Mouse (Mus musculus) left cerebral cortex, adult 8-10 months (tissue): Measurements from ENCODE around the gene Rnf215. TPM values are rescaled to one million over a fixed set of nuclear protein-coding genes. Genes with fewer than 3 reads are reported as not detected.
"Not testable (repeated sequence)": the region's sequence is repeated elsewhere in the genome, so short reads cannot be mapped to it uniquely, and the experiment has no call there.

Experiments
- DNase-seq, 2 experiments: peaks; one replicate each; pipeline ENCODE4 v3.0.0; 2022; ENCODE audit warnings: low spot score in 2 of 2
- total RNA-seq, 4 experiments: library from RNA; stranded (reverse); gene quantifications; 2 replicates each; pipeline ENCODE4 v1.2.4; 2022

The Rnf215 gene
- total RNA-seq, 4 experiments from 2014 or later = 24.8 to 35.0 (median 31.1) TPM

GRCm38 (mm10) chr11:4146381-4146780 is 11.4 kb downstream of the Rnf215 start:
- DNase-seq = no peak

- DNase-seq = no peak
Measured at GRCm38 (mm10) chr11:4147098-4147497, 12.1 kb downstream of the Rnf215 start.

DNA sequence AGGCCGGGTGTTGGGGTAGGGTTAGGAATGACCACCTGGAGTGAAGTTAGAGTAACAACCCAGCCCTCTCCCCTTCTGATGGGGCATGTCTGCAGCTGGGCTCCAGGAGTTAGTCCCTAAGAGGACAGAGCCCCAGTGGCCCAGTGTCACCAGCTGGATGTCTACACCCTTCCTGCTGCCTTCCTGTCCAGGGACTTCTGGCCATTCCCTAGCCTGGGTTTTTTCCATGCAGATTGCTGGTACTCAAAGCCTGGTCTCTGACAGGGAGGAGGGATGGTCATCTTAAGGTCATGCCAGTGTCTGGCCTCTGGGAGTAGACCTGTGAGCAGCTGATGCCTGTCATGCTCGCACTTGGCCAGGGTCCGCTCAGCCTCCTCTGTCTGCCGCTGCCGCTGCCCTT is 13.1 kb downstream of the Rnf215 start:
- DNase-seq = no peak

DNA sequence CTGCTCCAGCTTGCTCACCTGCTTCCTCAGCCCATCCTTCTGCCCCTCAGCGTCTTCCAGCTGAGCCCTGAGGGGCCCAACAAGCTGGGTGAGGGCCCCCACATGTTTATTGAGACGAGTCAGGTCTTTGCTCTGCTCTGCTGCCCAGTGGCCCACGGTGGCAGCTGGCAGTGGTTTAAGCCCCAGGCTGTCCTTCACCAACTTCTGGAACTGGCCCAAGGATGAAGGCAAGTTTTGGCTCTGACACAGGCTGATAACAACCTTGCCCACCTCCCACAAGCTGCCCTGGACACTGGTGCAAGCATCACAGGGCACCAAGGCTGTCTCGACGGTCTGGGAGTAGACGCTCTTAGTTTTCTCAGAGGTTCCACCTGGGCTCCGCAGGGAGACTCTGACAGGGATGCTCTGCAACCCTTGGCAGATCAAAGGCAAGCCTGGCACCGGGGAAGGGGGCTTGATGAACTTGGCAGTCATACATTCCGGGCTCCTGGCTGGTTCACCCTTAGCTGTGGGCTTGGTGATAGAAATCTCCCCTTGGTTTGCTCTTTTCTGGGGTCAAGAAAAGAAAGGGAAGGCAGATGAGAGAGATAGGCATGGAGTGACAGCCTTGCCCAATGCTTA is 13.6 kb downstream of the Rnf215 start:
- no peak for DNase-seq

- DNase-seq = no peak
Measured at GRCm38 (mm10) chr11:4149886-4150285, 14.9 kb downstream of the Rnf215 start.

GRCm38 (mm10) chr11:4153694-4154093 is 18.7 kb downstream of the Rnf215 start:
- no peak for DNase-seq

GRCm38 (mm10) chr11:4155641-4156040 is 20.6 kb downstream of the Rnf215 start:
- no peak for DNase-seq

GRCm38 (mm10) chr11:4158676-4159075 is 23.7 kb downstream of the Rnf215 start:
- DNase-seq = no peak

DNA sequence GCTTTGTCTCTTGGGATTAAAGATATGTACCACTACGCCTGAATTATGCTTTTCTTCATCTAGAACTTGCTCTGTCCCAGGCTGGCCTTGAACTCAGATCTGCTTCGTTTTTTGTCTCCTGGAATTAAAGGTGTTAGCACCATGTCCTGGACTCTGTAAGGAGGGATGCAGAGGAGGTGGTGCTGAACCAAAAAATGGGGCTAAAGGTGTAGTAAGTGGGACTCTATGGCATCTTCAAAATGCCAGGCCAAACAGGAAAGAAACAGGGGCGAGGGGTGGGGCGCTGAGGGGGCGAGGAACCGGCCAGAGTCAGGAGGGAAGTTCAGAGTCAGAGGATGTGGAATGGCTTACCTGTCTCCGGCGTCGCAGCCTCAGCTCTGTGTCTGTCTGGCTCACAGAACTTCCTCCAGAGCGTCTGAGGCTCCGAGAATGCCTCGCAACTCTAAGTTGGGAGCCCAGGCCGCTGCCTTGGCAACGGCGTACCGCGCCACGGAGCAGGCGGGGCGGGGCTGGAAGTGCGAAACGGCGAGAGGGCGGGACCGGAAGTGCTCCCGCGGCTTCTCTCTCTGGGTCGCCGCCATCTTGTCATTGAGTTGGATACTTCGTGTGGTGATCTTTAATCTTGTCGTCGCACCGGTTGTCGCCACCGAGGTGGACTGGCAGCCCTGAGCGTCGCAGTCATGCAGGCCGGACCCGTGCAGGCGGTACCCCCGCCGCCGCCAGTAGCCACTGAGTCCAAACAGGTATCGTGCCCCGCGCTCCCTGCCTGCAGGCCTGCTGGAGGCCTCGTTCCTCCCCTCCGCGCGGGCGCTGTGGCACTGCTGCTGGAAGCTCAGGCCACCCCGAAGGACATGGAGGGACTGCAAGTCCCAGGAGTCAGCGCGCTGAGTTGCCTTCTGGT is 25.1 kb downstream of the Rnf215 start, which contains the start of the genes Ccdc157 and Sf3a1:
Ccdc157 (minus strand) TSS at position 486 of the 901 bp plus-strand sequence.
Sf3a1 (plus strand) TSS at position 543 of the 901 bp plus-strand sequence.
- peak; percentile 80 to 91 for DNase-seq

DNA sequence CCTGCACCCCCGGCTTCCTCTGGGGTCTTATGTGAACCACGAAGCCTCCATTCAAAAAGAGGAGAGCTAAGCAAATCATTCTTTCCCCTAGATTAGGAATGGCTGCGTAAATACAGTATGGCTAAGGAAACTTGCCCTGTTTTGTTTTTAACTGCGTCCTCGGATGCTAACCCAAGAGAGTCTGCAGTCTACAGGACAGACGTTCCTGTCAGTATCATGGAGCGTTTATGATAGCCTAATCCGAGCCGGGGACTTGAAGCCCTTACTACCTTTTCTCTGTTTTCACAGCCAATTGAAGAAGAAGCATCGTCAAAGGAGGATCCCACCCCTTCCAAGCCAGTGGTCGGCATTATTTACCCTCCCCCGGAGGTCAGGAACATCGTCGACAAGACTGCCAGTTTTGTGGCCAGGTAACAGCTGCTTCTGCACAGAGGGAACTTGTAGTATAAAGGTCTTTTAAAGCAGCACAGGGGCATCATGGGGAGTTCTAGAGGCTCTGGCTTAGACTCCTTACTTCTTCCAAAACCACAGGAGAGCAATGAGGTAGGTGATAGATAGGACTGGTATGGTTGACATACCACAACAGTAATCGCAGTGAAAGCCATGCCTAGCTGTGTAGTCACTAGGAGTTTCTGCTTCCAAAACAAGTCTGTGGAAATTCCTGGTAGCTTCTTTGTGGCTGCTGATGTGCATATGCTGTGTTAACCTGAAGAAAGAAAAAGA is 25.9 kb downstream of the Rnf215 start:
- no peak for DNase-seq

DNA sequence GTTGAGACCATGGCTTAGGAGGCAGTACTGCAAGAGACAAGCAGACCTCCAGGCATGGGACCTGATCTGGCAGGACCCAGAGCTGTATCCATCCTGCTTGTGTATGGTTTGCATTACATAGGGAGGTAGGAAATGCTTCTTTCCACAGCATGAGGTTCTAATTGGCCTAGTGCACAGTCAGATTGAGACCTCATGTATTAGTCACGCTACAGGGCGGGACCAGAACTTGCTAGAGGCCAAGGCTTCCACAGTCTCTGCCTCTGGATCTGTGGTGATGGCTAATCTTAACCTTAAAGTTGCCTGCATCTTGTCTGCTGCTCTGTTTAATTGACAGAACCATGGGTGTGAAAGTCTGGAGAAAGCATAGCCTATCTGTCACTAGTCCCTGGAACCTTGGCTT is 29.7 kb downstream of the Rnf215 start:
- no peak for DNase-seq

DNA sequence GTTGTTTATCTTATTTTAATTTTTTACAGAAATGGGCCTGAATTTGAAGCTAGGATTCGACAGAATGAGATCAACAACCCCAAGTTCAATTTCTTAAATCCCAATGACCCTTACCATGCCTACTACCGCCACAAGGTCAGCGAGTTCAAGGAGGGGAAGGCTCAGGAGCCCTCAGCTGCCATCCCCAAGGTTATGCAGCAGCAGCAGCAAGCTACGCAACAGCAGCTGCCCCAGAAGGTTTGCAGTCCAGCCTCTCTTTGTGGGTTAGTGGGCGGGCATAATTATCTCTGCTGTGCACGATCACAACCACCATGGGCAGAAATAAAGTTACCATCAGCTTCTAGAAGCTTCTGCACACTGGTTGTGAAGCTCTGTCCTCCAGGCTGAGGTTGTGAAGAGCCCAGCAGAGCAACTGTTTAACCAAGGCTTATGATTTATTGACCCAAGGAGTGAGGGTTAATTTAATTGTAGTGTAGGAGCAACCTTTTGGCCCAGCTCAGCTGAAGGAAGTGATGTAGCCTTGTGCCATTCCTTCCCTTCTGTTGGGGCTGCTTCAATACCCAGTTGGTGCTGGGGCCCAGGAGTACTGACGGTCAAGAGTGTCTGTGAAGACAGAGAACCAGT is 31.6 kb downstream of the Rnf215 start:
- no peak for DNase-seq

DNA sequence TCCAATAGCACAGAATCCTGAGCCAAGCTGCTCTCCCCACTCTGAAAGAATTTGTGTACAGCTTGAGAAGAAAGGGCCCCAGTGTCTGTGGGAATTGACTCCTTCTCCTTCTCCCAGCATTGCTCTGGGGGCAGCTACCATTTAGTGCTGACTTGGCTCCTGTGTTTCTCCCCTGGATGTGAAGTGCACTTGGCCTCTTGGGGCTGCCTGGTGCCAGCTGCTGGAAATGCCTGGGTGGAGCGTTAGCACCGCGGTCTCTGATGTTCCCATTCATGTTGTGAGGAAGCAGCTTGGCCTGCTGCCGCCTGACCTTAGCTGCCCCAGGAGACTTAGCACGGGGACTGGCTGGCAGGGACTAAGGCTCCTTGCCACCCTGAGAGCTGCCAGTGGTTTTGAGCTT is 39.6 kb downstream of the Rnf215 start:
- peak in 1 of 2 experiments; percentile 72 for DNase-seq

GRCm38 (mm10) chr11:4177716-4178115 is 42.7 kb downstream of the Rnf215 start:
- no peak for DNase-seq

DNA sequence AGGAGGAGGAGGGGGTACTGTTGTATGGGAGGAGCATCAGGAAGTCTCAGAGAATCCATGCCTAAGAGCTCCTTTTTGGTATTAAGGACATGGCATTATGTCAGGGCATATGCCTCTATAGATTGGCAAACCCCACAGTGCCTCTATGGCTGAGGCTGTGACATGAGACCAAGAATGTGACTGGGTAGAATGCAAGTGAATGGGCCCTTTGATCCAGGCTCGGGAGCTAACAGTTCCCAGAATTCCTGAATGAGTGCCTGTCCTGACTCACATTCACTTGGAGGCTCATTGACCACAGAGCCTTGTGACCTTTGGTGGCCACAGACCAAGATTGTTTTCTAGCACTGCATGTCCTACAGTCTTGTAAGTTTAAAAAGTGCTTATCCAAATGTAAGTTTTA is 47.1 kb downstream of the Rnf215 start:
- no peak for DNase-seq

DNA sequence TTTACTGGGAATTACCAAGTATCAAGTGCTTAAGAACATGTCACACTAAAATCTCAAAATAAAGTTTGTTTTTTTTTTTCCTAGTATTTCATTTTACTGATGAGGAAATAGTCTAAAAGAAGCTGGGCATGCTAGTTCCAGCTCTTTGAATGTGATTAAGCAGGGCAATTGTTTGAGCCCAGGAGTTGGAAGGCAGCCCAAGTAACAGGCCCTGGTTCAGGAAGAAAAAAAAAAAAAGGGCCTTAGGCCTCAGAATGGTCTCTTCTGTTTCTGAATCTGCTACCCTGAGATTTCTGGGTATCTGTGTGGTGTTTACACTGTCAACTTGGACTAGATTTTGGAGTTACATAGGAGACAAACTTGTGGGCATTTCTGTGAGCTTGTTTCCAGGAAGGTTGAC is 48.5 kb downstream of the Rnf215 start:
- DNase-seq = no peak

DNA sequence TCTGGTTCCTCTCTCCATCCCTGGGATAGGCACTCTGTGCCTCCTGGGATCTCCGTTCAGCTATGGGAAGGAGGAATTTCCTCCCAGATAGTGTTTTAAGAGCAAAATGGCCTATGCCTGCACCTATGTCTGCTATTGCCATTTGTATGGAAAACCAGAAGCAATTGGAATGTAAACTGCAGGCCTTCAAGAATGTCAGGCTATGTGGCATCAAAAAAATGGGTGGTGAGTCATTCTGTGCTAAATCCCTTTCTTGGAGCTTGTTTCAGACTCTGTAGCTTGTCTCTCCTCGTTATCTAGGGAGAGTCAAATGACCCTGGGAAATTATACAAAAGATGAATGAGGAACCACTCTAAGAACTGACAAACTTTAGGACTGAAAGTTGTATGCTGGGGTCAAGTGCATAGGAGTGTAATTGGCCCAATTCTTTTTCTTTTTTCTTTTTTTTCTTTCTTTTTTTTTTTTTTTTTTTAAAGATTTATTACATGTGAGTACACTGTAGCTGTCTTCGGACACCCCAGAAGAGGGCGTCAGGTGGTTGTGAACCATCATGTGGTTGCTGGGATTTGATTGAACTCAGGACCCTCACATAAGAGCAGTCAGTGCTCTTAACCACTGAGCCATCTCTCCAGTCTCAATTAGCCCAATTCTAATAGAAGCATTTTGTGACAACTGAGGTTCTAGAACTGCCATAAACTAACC is 49.4 kb downstream of the Rnf215 start:
- no peak for DNase-seq

DNA sequence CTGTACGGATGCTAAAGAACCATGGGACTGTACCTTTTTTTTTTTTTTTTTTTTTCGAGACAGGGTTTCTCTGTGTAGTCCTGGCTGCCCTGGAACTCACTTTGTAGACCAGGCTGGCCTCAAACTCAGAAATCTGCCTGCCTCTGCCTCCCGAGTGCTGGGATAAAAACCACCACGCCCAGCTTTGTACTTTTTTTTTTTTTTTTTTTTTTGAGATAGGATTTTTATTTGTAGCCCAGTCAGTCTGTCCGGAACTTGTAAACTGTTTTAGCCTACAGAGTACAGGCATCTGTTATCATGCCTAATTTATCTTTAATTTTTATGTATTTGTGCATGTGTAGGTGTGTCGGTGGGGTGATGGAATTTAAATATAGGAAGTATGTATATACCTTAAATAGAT is 50.5 kb downstream of the Rnf215 start:
- not testable (repeated sequence) for DNase-seq

- peak; percentile 87 to 98 for DNase-seq
Measured at GRCm38 (mm10) chr11:4186486-4187317, 51.7 kb downstream of the Rnf215 start, which contains the start of gene Tbc1d10a. Tbc1d10a (plus strand) TSS chr11:4186789.

DNA sequence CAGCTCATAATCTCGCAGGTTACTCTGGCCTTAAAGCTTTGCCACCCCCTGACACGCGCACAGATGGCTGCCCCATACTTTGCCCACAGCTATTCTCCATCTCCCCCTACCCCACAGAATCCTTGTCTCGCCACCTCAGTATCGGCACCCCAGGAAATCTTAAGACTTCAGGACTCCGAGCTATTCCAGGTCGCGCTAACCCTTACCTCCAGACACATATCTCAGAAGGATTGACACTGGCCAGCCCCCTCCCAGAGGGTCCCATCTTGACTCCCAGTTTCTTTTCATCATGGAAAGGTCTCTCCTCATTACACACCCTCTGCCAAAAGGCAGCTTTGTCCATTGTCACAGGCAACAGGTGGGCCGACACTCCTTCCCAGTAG is 52.3 kb downstream of the Rnf215 start:
- no peak for DNase-seq
